Mouse (Mus musculus) C2C12 (cell line): ENCODE measurements around the gene Gm36028. TPM values are rescaled to one million over a fixed set of nuclear protein-coding genes. Genes with fewer than 3 reads are reported as not detected.

Experiments used
- H3K27me3 ChIP-seq: one replicate; pipeline ENCODE4 v1.6.1; 2011; ENCODE audit not compliant: control insufficient read depth, insufficient read depth, insufficient read length
- H3K36me3 ChIP-seq: one replicate; pipeline ENCODE4 v1.6.1; 2011; ENCODE audit not compliant: control insufficient read depth, insufficient read depth
- H3K4me3 ChIP-seq: one replicate; pipeline ENCODE4 v1.5.1; 2011; ENCODE audit warnings: mild to moderate bottlenecking, control low read depth; ENCODE audit not compliant: poor library complexity, insufficient read depth, severe bottlenecking
- H3K79me2 ChIP-seq: one replicate; pipeline ENCODE4 v1.6.1; 2011; ENCODE audit not compliant: control insufficient read depth, insufficient read depth
- H3K79me3 ChIP-seq: one replicate; pipeline ENCODE4 v1.6.1; 2011; ENCODE audit warnings: low read depth, control low read depth
- H3ac ChIP-seq: one replicate; pipeline ENCODE3; 2011; ENCODE audit warnings: low read depth; ENCODE audit not compliant: control insufficient read depth, insufficient read length
- CEBPB ChIP-seq: IDR thresholded peaks from one replicate; pipeline ENCODE4 v1.6.1; 2011; ENCODE audit warnings: low read depth, mild to moderate bottlenecking, control low read depth, moderate library complexity
- CTCF ChIP-seq: IDR thresholded peaks from one replicate; pipeline ENCODE4 v1.5.1; 2011; ENCODE audit not compliant: control insufficient read depth, insufficient read depth, insufficient read length
- FOSL1 ChIP-seq: IDR thresholded peaks from one replicate; pipeline ENCODE4 v1.8.0; 2011; ENCODE audit warnings: mild to moderate bottlenecking, low read length; ENCODE audit not compliant: poor library complexity, insufficient read depth, severe bottlenecking
- MAX ChIP-seq: IDR thresholded peaks from one replicate; pipeline ENCODE4 v1.6.1; 2011; ENCODE audit warnings: mild to moderate bottlenecking, control low read depth
- MYOD1 ChIP-seq: IDR thresholded peaks from one replicate; pipeline ENCODE4 v1.6.1; 2011; ENCODE audit warnings: low read depth; ENCODE audit not compliant: control insufficient read depth, insufficient read length
- MYOG ChIP-seq: IDR thresholded peaks from one replicate; pipeline ENCODE4 v1.6.1; 2011; ENCODE audit not compliant: control insufficient read depth, insufficient read length; ENCODE audit errors: extremely low read depth
- USF1 ChIP-seq: IDR thresholded peaks from one replicate; pipeline ENCODE4 v1.6.1; 2011; ENCODE audit warnings: low read depth, mild to moderate bottlenecking, control low read depth, moderate library complexity
- polyA plus RNA-seq: library from polyadenylated mRNA; unstranded; fragments of >200 nt; fragmentation: generic; extraction: Trizol; gene quantifications from one replicate; pipeline ENCODE4 v1.2.1, GENCODE M21; 2012; ENCODE audit warnings: missing spikeins

Gm36028 gene
- polyA plus RNA-seq, 1 experiment, result 0.04 TPM

GRCm38 (mm10) chr16:37855583-37855982 is 5.4 kb downstream of the Gm36028 start:
- Histone ChIP-seq H3K79me3 (no peaks in the 10 kb centered on the region), H3ac (no peak overlapping the region), H3K27me3 (no peaks in the 10 kb centered on the region), H3K4me3 (no peak overlapping the region), H3K79me2 (no peaks in the 10 kb centered on the region), H3K36me3 (no peaks in the 10 kb centered on the region)
- TF ChIP-seq FOSL1, result no peak
- TF ChIP-seq MYOD1, result no peak

- TF ChIP-seq MYOG, result no peak
- no peak for TF ChIP-seq FOSL1
- TF ChIP-seq CTCF, result no peak
- TF ChIP-seq CEBPB, result no peak
- no peak for TF ChIP-seq MAX
- no peak for TF ChIP-seq MYOD1
- no peak for TF ChIP-seq USF1
- Histone ChIP-seq H3K4me3 (no peak overlapping the region), H3ac (no peak overlapping the region), H3K36me3 (no peaks in the 10 kb centered on the region), H3K79me2 (no peaks in the 10 kb centered on the region), H3K27me3 (no peaks in the 10 kb centered on the region), H3K79me3 (no peaks in the 10 kb centered on the region)
Measured at GRCm38 (mm10) chr16:37854593-37854992, 6.4 kb downstream of the Gm36028 start.

- Histone ChIP-seq H3K79me2 (no peaks in the 10 kb centered on the region), H3ac (no peak overlapping the region), H3K4me3 (no peak overlapping the region), H3K27me3 (no peaks in the 10 kb centered on the region), H3K79me3 (no peaks in the 10 kb centered on the region), H3K36me3 (no peaks in the 10 kb centered on the region)
- TF ChIP-seq MYOD1 (no peak), USF1 (no peak), CEBPB (no peak), MYOG (no peak), MAX (no peak), CTCF (no peak), FOSL1 (no peak)
Measured at GRCm38 (mm10) chr16:37854054-37854453, 6.9 kb downstream of the Gm36028 start.

- H3K36me3 ChIP-seq, result no peaks in the 10 kb centered on the region
- no peaks in the 10 kb centered on the region for H3K79me3 ChIP-seq
- no peaks in the 10 kb centered on the region for H3K27me3 ChIP-seq
- no peak overlapping the region for H3ac ChIP-seq
- H3K4me3 ChIP-seq, result no peak overlapping the region
- TF ChIP-seq MYOD1 (no peak), MYOG (no peak), FOSL1 (no peak), MAX (no peak), CTCF (no peak), USF1 (no peak), CEBPB (no peak)
- H3K79me2 ChIP-seq, result no peaks in the 10 kb centered on the region
Measured at GRCm38 (mm10) chr16:37853279-37853678, 7.7 kb downstream of the Gm36028 start.

- no peaks in the 10 kb centered on the region for H3K27me3 ChIP-seq
- no peak overlapping the region for H3ac ChIP-seq
- no peaks in the 10 kb centered on the region for H3K79me3 ChIP-seq
- no peaks in the 10 kb centered on the region for H3K36me3 ChIP-seq
- H3K4me3 ChIP-seq, result no peak overlapping the region
- no peaks in the 10 kb centered on the region for H3K79me2 ChIP-seq
- no peak for TF ChIP-seq CTCF
- TF ChIP-seq MAX, result no peak
- no peak for TF ChIP-seq FOSL1
- TF ChIP-seq MYOG, result no peak
- TF ChIP-seq MYOD1, result no peak
- no peak for TF ChIP-seq CEBPB
- TF ChIP-seq USF1, result no peak
Measured at GRCm38 (mm10) chr16:37851366-37851765, 9.6 kb downstream of the Gm36028 start.

GRCm38 (mm10) chr16:37847081-37847480 is 13.9 kb downstream of the Gm36028 start:
- TF ChIP-seq FOSL1 (no peak), MAX (no peak), MYOG (no peak), CTCF (no peak), MYOD1 (no peak), CEBPB (no peak), USF1 (no peak)
- no peaks in the 10 kb centered on the region for H3K27me3 ChIP-seq

More at GRCm38 (mm10) chr16:37847081-37847480, 13.9 kb downstream of the Gm36028 start:
- no peaks in the 10 kb centered on the region for H3K36me3 ChIP-seq
- H3ac ChIP-seq, result no peak overlapping the region
- no peaks in the 10 kb centered on the region for H3K79me2 ChIP-seq
- H3K4me3 ChIP-seq, result no peak overlapping the region
- H3K79me3 ChIP-seq, result no peaks in the 10 kb centered on the region
